Mouse (Mus musculus) B cell, adult 62 days (primary cell): ENCODE data around the gene Egln2. TPM values are rescaled to one million over a fixed set of nuclear protein-coding genes. Genes with fewer than 3 reads are reported as not detected.

ENCODE experiments used
- total RNA-seq: library from RNA; stranded (reverse); gene quantifications from 4 replicates; pipeline ENCODE4 v1.2.4, GENCODE M21; 2023

Egln2 gene
- 177 to 204 TPM (median 188 TPM) in 4 replicates for total RNA-seq

DNA sequence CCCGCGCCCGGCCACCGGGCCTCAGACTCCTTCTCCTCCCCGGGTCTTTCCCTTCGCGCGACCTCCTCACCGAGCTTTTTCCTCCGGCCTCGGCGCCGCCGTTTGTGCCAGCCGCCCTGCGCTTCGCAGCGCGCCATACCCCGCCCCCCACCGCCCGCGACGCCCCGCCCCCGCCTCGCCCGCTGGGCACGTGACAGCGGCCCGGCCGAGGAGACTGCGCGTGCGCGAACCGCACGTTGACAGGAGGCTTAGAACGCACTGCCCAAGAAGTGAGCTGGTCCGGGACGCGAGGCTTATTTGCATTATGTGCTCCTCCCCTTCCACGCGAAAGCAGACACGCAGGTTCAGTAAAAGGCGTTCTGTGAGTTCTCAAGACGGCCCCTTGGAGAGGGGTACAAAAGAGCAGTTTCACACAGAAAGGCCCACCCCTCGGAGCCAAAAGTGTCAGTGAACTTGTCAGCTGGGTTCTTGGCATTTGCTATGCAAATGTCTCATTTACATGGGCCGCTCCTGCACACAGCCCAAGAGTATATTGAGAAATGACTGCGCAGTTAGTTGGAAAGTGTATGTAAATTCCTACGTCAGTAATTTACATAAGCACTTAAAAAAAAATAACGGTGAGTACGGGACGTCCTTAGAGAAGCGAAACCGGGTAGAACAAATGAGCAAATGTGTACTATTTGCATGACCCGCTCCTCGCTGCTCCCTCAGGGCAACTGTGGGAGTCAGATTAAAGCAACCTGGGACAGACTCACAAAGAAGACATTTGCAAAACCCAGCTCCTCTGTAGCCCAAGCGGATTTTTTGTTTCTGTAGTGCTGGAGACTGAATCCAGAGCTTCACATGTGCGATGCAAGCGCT, at the start of gene Egln2:
Gene Egln2, minus strand, starts transcription at position 189 of the 861 bp plus-strand sequence.

DNA sequence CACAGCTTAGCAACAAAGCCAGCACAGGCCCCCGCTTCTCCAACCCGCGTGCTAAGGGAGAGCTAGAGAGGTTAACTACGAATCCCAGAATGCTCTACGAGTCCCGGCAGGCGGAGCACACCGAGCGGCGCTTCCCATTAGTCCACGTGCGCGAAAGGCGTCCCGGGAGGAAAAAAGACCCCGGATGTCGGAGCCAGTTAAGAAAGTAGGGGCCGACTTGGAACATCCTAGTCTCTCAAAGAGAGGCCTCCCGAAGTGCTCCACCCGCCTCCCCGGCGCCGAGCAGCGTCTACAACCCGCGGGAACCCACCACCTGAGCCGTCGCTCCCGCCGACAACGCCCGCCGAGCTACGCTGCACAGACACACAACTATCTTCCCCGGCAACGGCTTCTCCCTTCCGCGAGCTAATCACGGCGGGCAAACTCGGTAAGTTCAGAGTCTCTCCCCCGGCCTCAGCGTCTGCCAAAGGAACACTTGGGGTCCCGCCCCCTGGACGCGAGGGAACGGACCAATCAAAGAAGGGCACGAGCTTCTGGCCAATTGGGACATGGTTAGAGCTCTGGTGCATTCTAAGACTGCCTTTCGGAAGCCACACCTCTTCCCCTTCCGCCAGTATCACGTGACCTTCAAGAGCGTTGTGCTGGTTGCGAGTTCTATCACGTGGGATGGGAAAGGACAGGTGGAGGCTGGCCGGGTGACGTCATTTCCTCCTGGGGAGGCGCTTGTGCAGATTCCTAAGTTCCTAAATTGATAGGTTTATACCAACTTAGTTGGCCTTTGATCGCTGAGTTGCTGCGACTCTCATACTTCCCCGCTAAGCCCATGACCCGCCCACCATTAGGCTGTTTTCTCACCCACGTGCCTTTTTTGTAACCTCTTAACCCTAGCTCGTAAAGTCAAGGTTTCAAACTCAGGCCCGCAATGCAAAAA, 29.3 kb upstream of the Egln2 start, which contains the start of the genes BC024978 and Snrpa:
Gene BC024978, plus strand, starts transcription at position 101 of the 931 bp plus-strand sequence.
Gene Snrpa, minus strand, starts transcription at position 591 of the 931 bp plus-strand sequence.

DNA sequence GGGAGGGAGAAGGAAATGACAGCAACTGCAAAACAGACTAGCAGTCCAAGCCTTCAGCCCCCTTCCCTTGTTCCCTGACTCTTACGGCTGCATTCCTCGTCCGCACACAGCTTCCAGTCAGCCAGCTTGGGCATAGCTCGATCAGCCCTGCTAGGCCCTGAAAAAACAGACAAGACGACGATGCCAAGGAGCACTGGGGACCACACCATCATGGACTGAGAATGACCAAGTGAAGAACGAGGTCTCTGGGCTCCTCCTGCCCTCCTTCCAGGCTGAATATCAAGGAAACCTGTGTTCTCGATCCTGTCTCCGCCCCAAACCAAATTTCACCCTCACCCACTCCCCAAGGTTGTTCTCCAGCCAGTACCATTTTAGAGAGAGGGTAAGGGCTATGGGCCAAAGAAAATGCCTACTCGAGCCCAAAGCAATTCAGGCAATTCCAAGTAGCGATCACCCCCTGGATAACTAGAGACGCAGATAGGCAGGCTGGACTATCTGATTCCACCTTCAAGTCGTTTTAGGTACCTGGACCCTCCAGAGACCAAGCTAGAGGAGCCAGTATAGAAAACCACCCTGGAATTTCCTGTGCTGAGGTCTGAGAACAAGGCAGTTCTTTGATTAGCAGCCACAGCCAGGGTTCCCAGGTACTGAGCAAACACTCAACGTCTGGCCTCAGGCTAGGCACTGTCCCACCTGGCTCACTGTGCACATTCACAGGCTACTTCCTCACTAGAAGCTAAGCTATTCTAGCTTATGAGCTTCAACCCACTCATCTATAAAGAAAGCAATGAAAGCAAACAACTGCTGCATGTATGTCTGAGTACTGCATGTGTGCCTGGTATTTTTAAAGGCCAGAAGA, 14.5 kb upstream of the Egln2 start, which contains the start of the genes Gm21983 and Mia:
Gene Gm21983, minus strand, starts transcription at position 250 of the 859 bp plus-strand sequence.
Gene Mia, minus strand, starts transcription at position 321 of the 859 bp plus-strand sequence.

DNA sequence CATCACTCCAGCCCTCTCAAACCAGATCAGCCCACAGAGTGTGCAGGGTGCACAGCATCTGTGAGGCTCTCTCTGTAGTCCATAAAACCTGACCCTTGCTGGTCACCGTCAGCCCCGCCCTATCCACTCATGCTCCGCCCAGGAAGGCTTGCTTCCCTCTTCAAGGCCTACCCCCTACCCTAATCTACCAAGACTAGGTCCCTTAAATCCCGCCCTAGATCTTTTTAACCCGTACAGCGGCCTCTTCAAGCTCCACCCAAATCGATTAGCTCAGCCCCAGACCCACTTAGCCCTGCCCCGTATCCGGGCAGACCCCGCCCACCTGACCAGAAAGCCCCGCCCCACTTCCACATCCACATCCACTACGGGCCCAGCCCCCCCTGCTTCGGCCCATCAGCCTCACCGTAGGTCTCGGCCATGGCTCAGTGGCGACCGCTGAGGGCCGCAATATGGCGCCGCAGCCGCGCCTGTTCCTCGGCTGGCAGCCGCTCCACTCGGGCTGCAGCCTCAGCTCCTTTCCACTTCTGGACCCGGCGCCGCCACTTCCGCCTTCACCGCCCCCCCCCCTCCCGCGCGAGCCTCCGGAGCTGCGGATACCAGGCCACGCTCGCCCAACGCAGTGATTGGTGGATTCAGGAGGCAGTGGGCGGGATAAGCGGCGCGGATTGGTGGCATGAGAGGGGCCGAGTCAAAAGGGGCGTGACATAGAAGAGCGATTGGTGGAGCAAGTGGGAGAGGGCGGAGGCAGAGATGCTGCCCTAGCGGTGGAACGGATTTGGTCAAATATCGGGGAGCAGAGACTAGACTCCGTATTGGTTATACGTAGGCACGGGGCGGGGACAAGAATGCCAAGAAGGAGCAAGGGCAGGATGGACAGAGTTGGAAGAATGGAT, 12.0 kb upstream of the Egln2 start, which contains the start of gene Rab4b:
Gene Rab4b, minus strand, starts transcription at position 573 of the 893 bp plus-strand sequence.

GRCm38 (mm10) chr7:27153205-27153764, 13.3 kb downstream of the Egln2 start, which contains the start of gene Cyp2t4:
Gene Cyp2t4, plus strand, starts transcription at chr7:27153714.

DNA sequence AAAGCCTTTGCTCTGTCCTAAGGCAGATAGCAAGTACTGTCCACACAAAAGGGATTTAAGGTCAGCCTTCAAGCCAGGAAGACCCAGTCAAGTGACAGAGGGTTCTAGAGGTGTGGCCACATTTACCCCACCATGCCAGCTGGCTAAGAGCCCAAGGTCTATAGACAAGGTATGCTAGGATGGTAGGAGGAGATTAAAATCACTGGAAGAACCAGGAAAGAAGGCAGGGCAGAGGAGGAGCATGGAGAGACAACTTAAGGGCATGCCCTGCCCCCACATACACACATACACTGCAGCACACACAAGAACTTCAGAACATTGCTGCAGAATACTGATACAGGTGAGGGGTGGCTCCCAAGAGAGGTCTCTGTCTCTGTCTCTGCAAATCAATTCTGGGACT, 46.9 kb downstream of the Egln2 start, which contains the start of gene Cyp2f2:
Gene Cyp2f2, plus strand, starts transcription at position 234 of the 400 bp plus-strand sequence.

Other genes starting within 250 kb of the Egln2 start
- not detected in 4 replicates for gene Cyp2a22, start 227.4 kb downstream of the Egln2 start, total RNA-seq
- not detected in 4 replicates for gene Cyp2a12, start 137.7 kb downstream of the Egln2 start, total RNA-seq
- not detected in 4 replicates for gene Cyp2f2, start 46.9 kb downstream of the Egln2 start, total RNA-seq
- gene Cyp2t4, start 13.1 kb downstream of the Egln2 start, total RNA-seq, result not detected in 4 replicates
- gene Rab4b, start 12.1 kb upstream of the Egln2 start, total RNA-seq, result 147 to 182 TPM (median 171 TPM) in 4 replicates
- gene Gm21983, start 14.3 kb upstream of the Egln2 start, total RNA-seq, result not detected in 4 replicates
- 1.1 to 3.3 TPM (median 1.2 TPM) in 3 of 4 replicates, not detected in the other for gene Mia, start 14.4 kb upstream of the Egln2 start, total RNA-seq
- 11.5 to 19.8 TPM (median 17.1 TPM) in 4 replicates for gene BC024978, start 29.0 kb upstream of the Egln2 start, total RNA-seq
- 112 to 116 TPM (median 114 TPM) in 4 replicates for gene Snrpa, start 29.5 kb upstream of the Egln2 start, total RNA-seq
- gene Itpkc, start 61.9 kb upstream of the Egln2 start, total RNA-seq, result 18.8 to 22.0 TPM (median 20.4 TPM) in 4 replicates
- gene Coq8b, start 66.2 kb upstream of the Egln2 start, total RNA-seq, result 24.1 to 29.2 TPM (median 27.8 TPM) in 4 replicates
- 1.4 to 2.6 TPM (median 2.1 TPM) in 4 replicates for gene Numbl, start 91.6 kb upstream of the Egln2 start, total RNA-seq
- 0.83 to 1.2 TPM (median 1.0 TPM) in 4 replicates for gene Ltbp4, start 170.9 kb upstream of the Egln2 start, total RNA-seq
- gene Shkbp1, start 189.2 kb upstream of the Egln2 start, total RNA-seq, result 85.2 to 97.4 TPM (median 91.1 TPM) in 4 replicates
- 7.5 to 14.1 TPM (median 9.1 TPM) in 3 of 4 replicates, not detected in the other for gene Gm20479, start 190.6 kb upstream of the Egln2 start, total RNA-seq